Mouse (Mus musculus): Measurements from ENCODE around the gene Prtg.

GRCm38 (mm10) chr9:72949572-72949971, 142.9 kb downstream of the Prtg start:
- TF ChIP-seq HCFC1 (IDR thresholded peaks at IDR 0.05; ENCODE audit: low read depth, low read length) (no peak), MAX (IDR thresholded peaks at IDR 0.05; ENCODE audit: low read length) (no peak), CTCF (IDR thresholded peaks at IDR 0.05 in 2 of 3, conservative IDR thresholded peaks at IDR 0.05 in 1 of 3; ENCODE audit: control insufficient read depth in 1 of 3, insufficient read depth in 1 of 3, low read depth in 2 of 3, low read length in 3 of 3, poor library complexity in 1 of 3, severe bottlenecking in 1 of 3) (no peak), ZC3H11A (IDR thresholded peaks at IDR 0.05; ENCODE audit: low read depth, low read length) (no peak), GATA1 (IDR thresholded peaks at IDR 0.05; ENCODE audit: low read depth, low read length) (no peak), RAD21 (IDR thresholded peaks at IDR 0.05; ENCODE audit: low read depth, low read length) (no peak), POLR2AphosphoS5 (IDR thresholded peaks at IDR 0.05; ENCODE audit: borderline replicate concordance, low read depth, low read length) (no peak)

Measured in MEL (cell line).